Mouse (Mus musculus): Measurements from ENCODE around the gene Selp.

- TF ChIP-seq CTCF (IDR thresholded peaks at IDR 0.05 in 2 of 3, conservative IDR thresholded peaks at IDR 0.05 in 1 of 3; ENCODE audit: control insufficient read depth in 1 of 3, insufficient read depth in 1 of 3, low read depth in 2 of 3, low read length in 3 of 3, poor library complexity in 1 of 3, severe bottlenecking in 1 of 3) (no peak), ZKSCAN1 (IDR thresholded peaks at IDR 0.05; ENCODE audit: low read depth, low read length) (no peak), SMC3 (IDR thresholded peaks at IDR 0.05; ENCODE audit: low read depth, low read length) (no peak), USF1 (IDR thresholded peaks at IDR 0.05; ENCODE audit: low read depth, low read length) (no peak), ZMIZ1 (IDR thresholded peaks at IDR 0.05; ENCODE audit: low read depth, low read length) (no peak), MEF2A (IDR thresholded peaks at IDR 0.05; ENCODE audit: extremely low read depth, insufficient replicate concordance, low read depth, low read length, poor library complexity, severe bottlenecking) (no peak), ELF1 (IDR thresholded peaks at IDR 0.05; ENCODE audit: low read depth, low read length) (no peak), CHD2 (IDR thresholded peaks at IDR 0.05; ENCODE audit: low read length) (no peak), TCF12 (IDR thresholded peaks at IDR 0.05; ENCODE audit: low read depth, low read length) (no peak), ZNF384 (IDR thresholded peaks at IDR 0.05; ENCODE audit: low read depth, low read length) (no peak)
Observed at GRCm38 (mm10) chr1:164123836-164124235, 8.8 kb downstream of the Selp start.

Measured in MEL (cell line).